Mouse (Mus musculus) C2C12 (cell line): Measurements from ENCODE around the gene Cfap97d1. TPM values are rescaled to one million over a fixed set of nuclear protein-coding genes. Genes with fewer than 3 reads are reported as not detected.

ENCODE experiments used
- H3K27me3 ChIP-seq: one replicate; pipeline ENCODE4 v1.6.1; 2011; ENCODE audit not compliant: control insufficient read depth, insufficient read depth, insufficient read length
- H3K36me3 ChIP-seq: one replicate; pipeline ENCODE4 v1.6.1; 2011; ENCODE audit not compliant: control insufficient read depth, insufficient read depth
- H3K4me3 ChIP-seq: one replicate; pipeline ENCODE4 v1.5.1; 2011; ENCODE audit warnings: mild to moderate bottlenecking, control low read depth; ENCODE audit not compliant: poor library complexity, insufficient read depth, severe bottlenecking
- H3K79me2 ChIP-seq: one replicate; pipeline ENCODE4 v1.6.1; 2011; ENCODE audit not compliant: control insufficient read depth, insufficient read depth
- H3K79me3 ChIP-seq: one replicate; pipeline ENCODE4 v1.6.1; 2011; ENCODE audit warnings: low read depth, control low read depth
- H3ac ChIP-seq: one replicate; pipeline ENCODE3; 2011; ENCODE audit warnings: low read depth; ENCODE audit not compliant: control insufficient read depth, insufficient read length
- CEBPB ChIP-seq: IDR thresholded peaks from one replicate; pipeline ENCODE4 v1.6.1; 2011; ENCODE audit warnings: low read depth, mild to moderate bottlenecking, control low read depth, moderate library complexity
- CTCF ChIP-seq: IDR thresholded peaks from one replicate; pipeline ENCODE4 v1.5.1; 2011; ENCODE audit not compliant: control insufficient read depth, insufficient read depth, insufficient read length
- FOSL1 ChIP-seq: IDR thresholded peaks from one replicate; pipeline ENCODE4 v1.8.0; 2011; ENCODE audit warnings: mild to moderate bottlenecking, low read length; ENCODE audit not compliant: poor library complexity, insufficient read depth, severe bottlenecking
- MAX ChIP-seq: IDR thresholded peaks from one replicate; pipeline ENCODE4 v1.6.1; 2011; ENCODE audit warnings: mild to moderate bottlenecking, control low read depth
- MYOD1 ChIP-seq: IDR thresholded peaks from one replicate; pipeline ENCODE4 v1.6.1; 2011; ENCODE audit warnings: low read depth; ENCODE audit not compliant: control insufficient read depth, insufficient read length
- MYOG ChIP-seq: IDR thresholded peaks from one replicate; pipeline ENCODE4 v1.6.1; 2011; ENCODE audit not compliant: control insufficient read depth, insufficient read length; ENCODE audit errors: extremely low read depth
- USF1 ChIP-seq: IDR thresholded peaks from one replicate; pipeline ENCODE4 v1.6.1; 2011; ENCODE audit warnings: low read depth, mild to moderate bottlenecking, control low read depth, moderate library complexity
- polyA plus RNA-seq: library from polyadenylated mRNA; unstranded; fragments of >200 nt; fragmentation: generic; extraction: Trizol; gene quantifications from one replicate; pipeline ENCODE4 v1.2.1, GENCODE M21; 2012; ENCODE audit warnings: missing spikeins

Gene Cfap97d1
- polyA plus RNA-seq, 1 experiment, result not detected

- Histone ChIP-seq H3K36me3 (no peaks in the 10 kb centered on the region), H3K4me3 (no peak overlapping the region), H3K79me3 (no peaks in the 10 kb centered on the region), H3K79me2 (no peaks in the 10 kb centered on the region), H3ac (no peak overlapping the region), H3K27me3 (peaks cover 84% of the 10 kb centered on the region)
- no peak for TF ChIP-seq MYOD1
- no peak for TF ChIP-seq USF1
- TF ChIP-seq MYOG, result no peak
- no peak for TF ChIP-seq CTCF
- TF ChIP-seq CEBPB, result no peak
- no peak for TF ChIP-seq FOSL1
- no peak for TF ChIP-seq MAX
These were observed 20.4 kb upstream of the Cfap97d1 start for GRCm38 (mm10) chr11:101963473-101964291.

GRCm38 (mm10) chr11:101964647-101965046, 19.4 kb upstream of the Cfap97d1 start:
- no peaks in the 10 kb centered on the region for H3K36me3 ChIP-seq
- TF ChIP-seq CEBPB, result no peak
- no peak for TF ChIP-seq MYOD1
- TF ChIP-seq CTCF, result no peak
- TF ChIP-seq MAX, result no peak
- no peak for TF ChIP-seq FOSL1
- no peak for TF ChIP-seq USF1
- TF ChIP-seq MYOG, result no peak
- no peak overlapping the region for H3ac ChIP-seq
- H3K79me2 ChIP-seq, result no peaks in the 10 kb centered on the region
- peaks cover 76% of the 10 kb centered on the region for H3K27me3 ChIP-seq
- H3K4me3 ChIP-seq, result no peak overlapping the region
- no peaks in the 10 kb centered on the region for H3K79me3 ChIP-seq

DNA sequence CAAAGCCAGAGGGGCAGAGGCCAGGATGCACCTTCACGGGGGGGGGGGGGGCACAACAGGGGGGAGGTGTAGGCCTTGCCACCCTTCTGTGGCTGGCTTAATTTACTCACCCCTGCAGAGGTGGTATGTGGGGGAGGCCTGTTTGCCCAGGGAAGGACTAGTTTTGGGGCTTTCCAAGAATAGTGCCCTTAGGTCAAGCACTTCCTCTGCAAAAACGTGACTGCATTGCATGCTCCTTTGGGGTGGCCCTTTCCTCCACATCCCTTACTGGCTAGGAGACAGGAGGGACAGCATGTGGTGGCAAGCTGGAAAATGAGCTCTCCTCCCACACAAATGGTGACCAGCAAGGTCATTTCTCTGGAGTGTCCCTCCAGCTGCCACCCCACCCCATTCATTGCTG, 18.5 kb upstream of the Cfap97d1 start:
- Histone ChIP-seq H3K79me3 (no peaks in the 10 kb centered on the region), H3K27me3 (peaks cover 73% of the 10 kb centered on the region), H3ac (no peak overlapping the region), H3K79me2 (no peaks in the 10 kb centered on the region), H3K36me3 (no peaks in the 10 kb centered on the region), H3K4me3 (no peak overlapping the region)
- TF ChIP-seq MYOD1, result no peak
- TF ChIP-seq MYOG, result no peak
- TF ChIP-seq CEBPB, result no peak
- TF ChIP-seq USF1, result no peak
- TF ChIP-seq MAX, result no peak

- no peak within 1 kb of the TSS for H3K4me3 ChIP-seq
- no peaks in the 10 kb centered on the region for H3K79me3 ChIP-seq
- H3K27me3 ChIP-seq, result peaks cover 59% of the 10 kb centered on the region
- no peak within 1 kb of the TSS for H3ac ChIP-seq
- TF ChIP-seq MAX, result no peak
- no peak for TF ChIP-seq MYOD1
- no peak for TF ChIP-seq MYOG
- TF ChIP-seq CTCF, result no peak
- TF ChIP-seq USF1, result no peak
- H3K36me3 ChIP-seq, result no peaks in the 10 kb centered on the region
- H3K79me2 ChIP-seq, result no peaks in the 10 kb centered on the region
These were observed 17.0 kb upstream of the Cfap97d1 start, which contains the start of gene Sost for GRCm38 (mm10) chr11:101966965-101967614. TSS of gene Sost (minus strand) at chr11:101967015.

DNA sequence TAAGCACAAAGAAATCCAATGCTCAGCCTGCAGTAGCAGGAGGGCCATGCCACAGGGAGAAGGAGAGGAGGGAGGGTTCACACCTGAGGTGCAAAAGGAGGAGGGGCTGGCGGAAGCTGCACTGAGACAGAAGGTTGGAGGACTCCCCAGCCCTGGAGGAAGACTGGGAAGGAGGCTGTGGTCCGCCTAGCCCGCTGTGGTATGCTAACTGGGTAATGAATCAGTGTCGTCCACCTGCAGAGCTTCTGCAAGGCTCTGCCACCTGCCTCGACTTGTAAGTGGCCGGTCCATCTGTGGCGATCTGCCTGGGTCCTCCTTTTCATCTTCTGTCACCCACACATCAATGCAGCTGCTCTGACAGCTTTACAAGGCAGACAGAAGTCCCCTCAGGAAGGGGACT, 15.8 kb upstream of the Cfap97d1 start:
- H3K79me2 ChIP-seq, result no peaks in the 10 kb centered on the region
- H3ac ChIP-seq, result no peak overlapping the region
- TF ChIP-seq MYOG (no peak), FOSL1 (no peak), USF1 (no peak), CTCF (no peak), MAX (no peak), CEBPB (no peak), MYOD1 (no peak)
- H3K36me3 ChIP-seq, result peaks cover 6% of the 10 kb centered on the region
- no peak overlapping the region for H3K4me3 ChIP-seq
- no peaks in the 10 kb centered on the region for H3K79me3 ChIP-seq
- peaks cover 49% of the 10 kb centered on the region for H3K27me3 ChIP-seq
